Mouse (Mus musculus): ENCODE data around the gene Hip1r.
A peak's percentile ranks its signal among the peaks of the same experiment; 100 is the strongest.

Gene Hip1r

GRCm38 (mm10) chr5:123974616-123975111, 1.2 kb downstream of the Hip1r start:
- DNase-seq, result peak; percentile 41

- DNase-seq, result peak; percentile 73
Observed at GRCm38 (mm10) chr5:123975668-123976180, 2.3 kb downstream of the Hip1r start.

DNA sequence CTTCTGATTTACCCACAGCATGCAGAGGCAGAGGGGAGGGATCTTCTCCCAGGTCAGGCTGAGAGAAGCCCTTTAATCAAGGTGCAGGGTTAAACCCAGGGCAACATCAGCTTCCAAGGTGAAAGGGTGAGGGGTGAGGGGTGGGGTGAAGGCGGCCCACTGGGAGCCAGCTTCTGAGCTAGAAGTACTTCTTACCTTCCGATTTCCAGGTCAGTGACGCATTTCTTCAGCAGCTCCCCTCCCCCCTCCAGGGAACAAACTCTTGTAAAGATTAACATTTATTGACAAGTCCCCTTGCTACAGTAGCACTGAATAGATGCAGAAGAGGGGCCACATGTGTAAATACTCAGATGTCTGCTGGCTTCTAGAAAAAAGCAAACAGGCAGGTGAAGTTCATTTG, 3.8 kb downstream of the Hip1r start:
- DNase-seq, result no peak

- DNase-seq, result no peak
Observed at GRCm38 (mm10) chr5:123978131-123978530, 4.7 kb downstream of the Hip1r start.

- no peak for DNase-seq
Observed at GRCm38 (mm10) chr5:123979221-123979979, 6.0 kb downstream of the Hip1r start.

GRCm38 (mm10) chr5:123979980-123980369, 6.5 kb downstream of the Hip1r start:
- DNase-seq, result peak; percentile 2

DNA sequence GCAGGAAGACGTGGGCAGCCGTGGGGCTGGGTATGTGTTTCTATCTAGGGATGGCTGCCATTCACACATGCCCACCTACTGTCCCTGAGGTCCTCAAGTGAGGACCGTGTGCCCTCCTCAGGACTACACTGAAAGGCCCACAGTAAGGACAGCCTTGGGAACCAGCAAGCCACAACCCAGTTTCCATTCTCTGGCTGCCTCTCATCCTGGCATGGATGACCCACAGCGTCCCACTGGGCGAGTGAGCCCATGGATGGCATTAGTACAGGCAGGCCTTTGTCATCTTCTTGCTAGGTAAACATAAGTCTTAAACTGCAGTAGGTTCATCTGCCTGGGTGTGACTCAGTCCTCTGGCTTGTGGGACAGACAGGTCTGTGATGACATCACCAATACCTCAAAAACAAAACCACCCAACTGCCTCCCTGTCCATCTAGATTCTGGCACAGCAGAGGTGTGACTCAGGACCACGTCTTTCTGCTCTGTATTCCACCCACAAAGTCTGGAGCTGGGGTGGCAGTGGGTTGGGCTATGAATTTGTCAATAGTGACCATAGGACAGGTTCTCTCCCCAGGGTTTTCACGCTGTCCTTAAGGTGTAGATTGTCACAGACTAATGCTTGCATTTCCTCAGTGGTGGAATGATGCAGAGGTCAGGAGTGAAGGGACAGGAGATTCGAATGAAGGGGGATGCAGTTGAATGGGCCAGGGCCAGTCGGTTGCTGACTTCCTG, 7.3 kb downstream of the Hip1r start:
- DNase-seq, result peak; percentile 2

GRCm38 (mm10) chr5:123981250-123981554, 7.8 kb downstream of the Hip1r start:
- peak; percentile 2 for DNase-seq

DNA sequence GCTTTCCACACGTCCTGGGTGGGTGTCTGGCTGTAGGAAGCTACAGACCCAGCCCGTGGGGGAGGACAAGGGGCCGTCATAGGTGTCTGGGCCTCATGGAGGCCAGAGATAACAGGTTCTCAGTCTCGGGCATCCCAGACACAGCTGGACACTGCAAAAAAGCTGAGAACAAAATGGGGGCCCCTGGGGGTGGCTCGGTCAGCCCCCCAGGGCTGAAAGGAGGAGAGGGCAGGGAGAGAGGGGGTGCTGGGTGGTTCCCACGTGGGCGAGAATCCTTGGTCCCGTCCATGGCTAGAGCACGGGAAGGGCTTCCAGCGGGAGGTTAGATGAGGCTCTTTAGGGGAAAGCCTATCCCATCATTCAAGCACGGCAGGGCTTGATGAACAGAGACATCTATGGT, 9.4 kb downstream of the Hip1r start:
- no peak for DNase-seq

DNA sequence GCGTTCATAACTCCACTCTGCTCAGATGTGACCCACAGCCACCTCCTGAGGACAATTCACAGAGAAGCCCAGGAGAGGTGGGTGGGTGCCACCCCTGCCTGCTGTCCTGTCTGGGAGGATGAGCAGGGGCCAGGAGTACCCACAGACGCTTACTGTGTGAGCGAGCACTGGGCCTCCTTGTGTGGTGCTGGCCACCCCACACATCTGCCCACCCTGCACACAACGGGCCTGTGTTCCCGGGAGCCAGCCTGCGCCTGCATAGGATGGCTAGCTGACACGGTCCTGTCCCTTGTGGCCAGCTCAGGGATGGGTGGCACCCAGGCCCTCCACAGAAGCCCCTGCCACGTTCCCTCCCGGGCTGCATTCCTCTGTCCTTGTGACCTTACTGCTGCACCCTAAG, 12.0 kb downstream of the Hip1r start:
- DNase-seq, result no peak

DNA sequence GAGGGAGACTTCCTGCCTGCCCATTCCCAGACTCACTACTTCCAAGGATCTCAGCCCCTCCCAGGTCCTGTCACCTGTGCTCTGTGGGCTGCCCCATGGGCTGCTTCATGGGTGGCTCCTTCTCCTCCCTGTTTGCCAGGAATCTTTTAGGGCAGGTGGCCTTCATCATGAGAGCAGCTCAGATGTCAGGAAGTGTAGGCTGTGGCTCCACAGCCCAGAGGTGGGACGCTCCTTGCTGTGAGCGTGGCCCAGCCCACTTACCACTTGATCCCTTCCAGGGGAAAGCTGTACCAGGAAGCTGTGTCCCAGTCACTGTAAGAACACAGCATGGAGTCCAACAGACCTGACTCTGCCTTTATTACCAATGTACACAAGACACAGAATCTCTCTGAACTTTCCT, 13.5 kb downstream of the Hip1r start:
- DNase-seq, result no peak

DNA sequence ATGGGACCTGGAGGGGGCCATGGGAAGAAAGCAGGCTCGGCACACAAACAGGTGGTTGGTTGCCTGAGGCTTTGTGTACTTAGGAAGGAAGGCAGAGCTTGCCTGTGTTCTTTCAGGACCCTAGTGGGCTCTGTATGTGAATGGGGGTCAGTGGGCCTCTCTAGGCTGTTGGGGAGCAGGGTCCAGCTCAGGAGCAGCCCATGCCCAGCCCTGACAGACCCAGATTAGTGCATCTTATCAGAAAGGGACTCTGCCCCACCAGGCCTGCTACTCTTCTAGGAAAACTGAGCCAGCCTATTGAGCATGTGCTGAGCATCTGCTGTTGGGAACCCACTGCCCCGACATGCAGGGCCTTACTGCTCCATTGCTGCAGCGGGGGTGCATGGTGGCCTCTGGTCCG, 14.1 kb downstream of the Hip1r start:
- DNase-seq, result no peak

GRCm38 (mm10) chr5:123989941-123990885, 16.8 kb downstream of the Hip1r start:
- DNase-seq, result no peak

DNA sequence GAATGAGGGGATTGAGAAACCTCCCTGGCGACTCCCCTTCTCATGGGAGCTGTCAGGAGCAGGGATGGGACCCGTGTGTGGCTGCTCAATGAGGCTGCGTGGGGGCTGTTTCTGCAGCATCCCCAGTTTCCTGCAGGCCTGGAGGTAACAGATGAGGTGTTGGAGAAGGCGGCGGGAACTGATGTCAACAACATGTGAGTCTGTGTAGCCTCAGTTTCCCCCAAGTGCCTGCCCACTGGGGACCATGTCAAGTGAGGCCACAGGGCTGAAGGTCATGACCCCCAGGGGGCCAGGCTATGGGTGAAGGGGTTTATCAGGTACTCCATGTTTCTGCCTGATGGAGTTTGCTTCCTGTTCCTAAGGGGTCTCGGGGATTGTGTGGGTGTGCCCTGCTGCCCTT, 17.9 kb downstream of the Hip1r start:
- no peak for DNase-seq

- peak; percentile 51 for DNase-seq
Observed at GRCm38 (mm10) chr5:123992193-123992637, 18.8 kb downstream of the Hip1r start.

GRCm38 (mm10) chr5:123992794-123993193, 19.4 kb downstream of the Hip1r start:
- DNase-seq, result peak; percentile 73

GRCm38 (mm10) chr5:123993263-123994036, 20.0 kb downstream of the Hip1r start:
- DNase-seq, result no peak

DNA sequence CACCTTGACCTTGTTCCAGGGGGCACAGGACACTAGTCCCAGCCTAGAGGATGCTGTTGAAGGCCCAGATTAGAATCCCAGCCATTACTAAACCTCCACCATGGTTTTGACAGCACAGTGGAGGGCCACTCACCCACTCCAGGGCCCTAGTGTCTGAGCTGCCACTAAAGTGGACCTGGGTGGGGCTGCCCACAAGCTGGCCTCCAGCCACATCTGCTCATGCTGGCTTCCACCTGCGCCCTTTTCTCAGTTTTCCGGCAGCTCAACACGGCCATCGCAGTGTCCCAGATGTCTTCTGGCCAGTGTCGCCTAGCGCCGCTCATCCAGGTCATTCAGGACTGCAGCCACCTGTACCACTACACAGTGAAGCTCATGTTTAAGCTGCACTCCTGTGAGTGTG, 21.0 kb downstream of the Hip1r start:
- DNase-seq, result no peak

DNA sequence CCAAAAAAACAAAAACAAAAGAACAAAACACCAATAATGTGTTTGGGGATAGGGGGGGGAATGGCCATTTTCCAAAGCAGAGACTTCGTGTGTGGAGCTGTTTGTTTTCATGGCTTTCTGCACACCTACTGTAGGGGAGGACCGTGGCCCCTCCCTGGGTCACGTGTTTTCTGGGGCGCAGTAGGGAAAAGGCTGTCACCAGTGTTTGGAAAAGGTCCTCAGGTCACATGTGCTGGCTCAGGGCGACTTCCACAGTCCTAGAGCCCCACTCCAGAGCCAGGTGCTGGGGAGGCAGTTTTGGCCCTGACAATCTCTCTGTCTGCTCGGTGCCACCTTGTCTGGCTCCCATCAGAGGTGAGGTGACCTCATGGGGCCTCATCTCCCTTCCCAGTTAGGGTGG, 22.0 kb downstream of the Hip1r start:
- no peak for DNase-seq

- no peak for DNase-seq
Observed at GRCm38 (mm10) chr5:123996194-123996593, 22.8 kb downstream of the Hip1r start.

DNA sequence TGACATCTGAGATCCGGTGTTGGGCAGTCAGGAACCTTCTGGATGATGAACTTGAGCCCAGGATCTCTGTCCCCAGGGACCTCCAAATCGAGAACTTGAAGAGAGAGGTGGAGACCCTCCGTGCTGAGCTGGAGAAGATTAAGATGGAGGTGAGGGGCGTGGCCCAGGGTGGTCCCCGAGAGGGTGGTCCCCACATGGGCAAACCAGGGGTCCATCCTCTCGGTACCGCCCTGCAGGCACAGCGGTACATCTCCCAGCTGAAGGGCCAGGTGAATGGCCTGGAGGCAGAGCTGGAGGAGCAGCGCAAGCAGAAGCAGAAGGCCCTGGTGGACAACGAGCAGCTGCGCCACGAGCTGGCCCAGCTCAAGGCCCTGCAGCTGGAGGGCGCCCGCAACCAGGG, 23.3 kb downstream of the Hip1r start:
- no peak for DNase-seq

- DNase-seq, result no peak
Observed at GRCm38 (mm10) chr5:123997211-123997751, 23.9 kb downstream of the Hip1r start.
